Mouse (Mus musculus): ENCODE data around the gene Synj2.
A peak's percentile ranks its signal among the peaks of the same experiment; 100 is the strongest.
"Not testable (repeated sequence)": the region's sequence is repeated elsewhere in the genome, so short reads cannot be mapped to it uniquely, and the experiment has no call there.

Gene Synj2

GRCm38 (mm10) chr17:6001389-6001788 is 60.3 kb downstream of the Synj2 start:
- DNase-seq, result no peak

GRCm38 (mm10) chr17:6001836-6002235 is 60.8 kb downstream of the Synj2 start:
- DNase-seq, result no peak

- no peak for DNase-seq
These were observed 61.5 kb downstream of the Synj2 start for GRCm38 (mm10) chr17:6002563-6002962.

GRCm38 (mm10) chr17:6003661-6004060 is 62.6 kb downstream of the Synj2 start:
- no peak for DNase-seq

DNA sequence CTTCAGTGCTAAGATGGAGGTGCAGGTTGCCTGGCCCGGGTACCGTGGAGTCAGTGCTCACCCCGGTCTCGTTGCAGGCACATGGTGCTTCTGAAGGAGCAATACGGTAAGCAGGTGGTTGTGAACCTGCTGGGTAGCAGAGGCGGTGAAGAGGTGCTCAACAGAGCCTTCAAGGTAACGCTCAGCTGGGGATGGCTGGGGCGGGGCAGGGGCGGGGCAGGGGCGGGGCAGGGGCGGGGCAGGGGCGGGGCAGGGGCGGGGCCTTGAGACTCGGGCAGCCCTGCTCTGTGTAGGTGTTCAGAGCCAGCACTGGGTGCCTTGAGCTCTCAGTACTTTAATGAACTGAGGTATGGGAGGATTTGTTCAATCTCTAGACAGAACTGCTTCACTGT is 64.2 kb downstream of the Synj2 start:
- DNase-seq, result peak in 1 of 2 experiments; percentile 37

- peak; percentile 56 to 72 for DNase-seq
These were observed 64.8 kb downstream of the Synj2 start for GRCm38 (mm10) chr17:6005638-6006471.

- no peak for DNase-seq
These were observed 66.2 kb downstream of the Synj2 start for GRCm38 (mm10) chr17:6007101-6007780.

DNA sequence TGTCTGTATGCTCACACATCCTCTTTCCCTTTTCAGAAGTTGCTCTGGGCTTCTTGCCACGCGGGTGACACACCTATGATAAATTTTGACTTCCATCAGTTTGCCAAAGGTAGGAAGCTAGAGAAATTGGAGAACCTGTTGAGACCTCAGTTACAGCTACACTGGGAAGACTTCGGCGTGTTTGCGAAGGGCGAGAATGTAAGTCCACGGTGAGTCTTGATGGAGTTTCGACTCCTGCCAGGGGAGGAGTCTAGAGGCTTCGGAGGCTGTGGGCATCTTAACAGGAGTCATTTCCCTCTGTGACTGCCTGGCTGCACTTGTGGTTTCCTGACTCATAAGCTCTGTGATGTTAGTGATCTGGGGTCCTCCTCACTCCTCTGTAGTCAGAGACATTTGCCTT is 66.8 kb downstream of the Synj2 start:
- no peak for DNase-seq

DNA sequence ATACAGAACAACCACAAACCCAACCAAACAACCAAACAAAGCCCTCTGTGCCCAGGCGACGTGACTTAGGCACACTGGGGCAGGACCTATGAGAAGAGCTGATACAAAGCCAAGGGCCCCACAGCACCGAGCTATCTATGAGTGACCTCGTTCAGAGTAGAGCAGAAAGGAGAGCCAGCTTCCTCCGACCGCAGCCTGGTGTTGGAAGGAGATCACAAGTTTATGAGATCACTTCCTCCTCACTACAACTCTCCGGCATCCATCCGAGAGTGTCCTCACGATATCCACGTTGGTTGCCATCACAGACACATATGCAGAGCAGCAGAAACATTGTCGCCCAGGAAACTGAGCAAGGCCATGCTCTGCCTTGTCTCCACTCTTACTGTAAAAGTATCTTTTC is 67.5 kb downstream of the Synj2 start:
- DNase-seq, result no peak

GRCm38 (mm10) chr17:6009606-6010005 is 68.5 kb downstream of the Synj2 start:
- DNase-seq, result no peak

GRCm38 (mm10) chr17:6013079-6013478 is 72.0 kb downstream of the Synj2 start:
- DNase-seq, result no peak

DNA sequence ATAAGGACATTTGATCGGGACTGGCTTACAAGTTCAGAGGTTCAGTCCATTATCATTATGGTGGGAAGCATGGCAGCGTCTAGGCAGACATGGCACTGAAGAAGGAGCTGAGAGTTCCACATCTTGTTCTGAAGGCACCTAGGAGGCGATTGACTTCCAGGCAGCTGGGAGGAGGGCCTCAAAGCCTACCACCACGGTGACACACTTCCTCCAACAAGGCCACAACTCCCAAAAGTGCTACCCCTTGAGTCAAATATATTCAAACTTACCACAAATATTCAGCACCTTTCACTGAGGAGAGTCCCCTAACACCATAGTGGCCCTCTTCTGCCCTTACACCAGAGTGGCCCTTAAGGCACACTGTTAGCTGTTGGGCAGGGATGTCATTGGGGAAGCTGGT is 73.9 kb downstream of the Synj2 start:
- no peak for DNase-seq

DNA sequence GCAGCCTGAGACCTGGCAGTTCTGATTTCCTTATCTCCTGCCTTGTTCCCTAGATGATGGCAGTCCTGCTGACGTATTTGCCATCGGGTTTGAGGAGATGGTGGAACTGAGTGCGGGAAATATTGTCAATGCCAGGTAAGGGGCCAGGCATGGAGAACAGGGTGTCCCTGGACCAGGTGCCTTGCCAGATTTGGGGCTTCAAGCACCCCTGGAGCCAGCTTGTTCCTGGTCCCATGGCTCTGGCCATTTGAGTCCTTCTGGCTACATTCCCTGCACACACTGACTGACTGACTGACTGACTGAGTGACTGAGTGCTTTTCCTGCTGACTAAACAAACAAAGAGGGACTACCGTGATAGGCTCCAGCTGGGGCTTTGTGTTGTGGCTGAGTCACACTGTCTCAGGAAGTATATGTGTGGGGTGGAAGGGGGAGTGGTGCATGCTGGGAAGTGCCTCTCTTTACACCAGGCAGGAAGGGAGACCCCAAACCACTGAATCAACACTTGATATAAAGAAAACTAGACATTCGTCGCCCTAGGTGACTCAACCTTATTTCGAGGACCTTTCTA is 75.2 kb downstream of the Synj2 start:
- peak; percentile 43 to 59 for DNase-seq

DNA sequence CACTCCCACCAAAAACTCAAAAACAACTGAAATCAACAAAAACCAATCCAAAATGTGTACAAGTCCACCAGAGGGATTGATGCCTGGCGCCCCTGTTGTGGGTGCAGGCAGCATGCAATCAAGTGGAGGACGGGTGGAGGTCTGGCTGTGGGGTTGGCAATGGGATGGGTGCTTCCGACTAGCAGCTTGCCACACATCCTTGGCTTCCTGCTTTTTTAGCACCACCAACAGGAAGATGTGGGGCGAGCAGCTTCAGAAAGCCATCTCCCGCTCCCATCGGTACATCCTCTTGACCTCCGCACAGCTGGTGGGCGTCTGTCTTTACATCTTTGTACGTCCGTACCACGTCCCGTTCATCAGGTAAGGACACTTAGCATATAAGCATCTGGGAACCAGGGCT is 76.2 kb downstream of the Synj2 start:
- no peak for DNase-seq

DNA sequence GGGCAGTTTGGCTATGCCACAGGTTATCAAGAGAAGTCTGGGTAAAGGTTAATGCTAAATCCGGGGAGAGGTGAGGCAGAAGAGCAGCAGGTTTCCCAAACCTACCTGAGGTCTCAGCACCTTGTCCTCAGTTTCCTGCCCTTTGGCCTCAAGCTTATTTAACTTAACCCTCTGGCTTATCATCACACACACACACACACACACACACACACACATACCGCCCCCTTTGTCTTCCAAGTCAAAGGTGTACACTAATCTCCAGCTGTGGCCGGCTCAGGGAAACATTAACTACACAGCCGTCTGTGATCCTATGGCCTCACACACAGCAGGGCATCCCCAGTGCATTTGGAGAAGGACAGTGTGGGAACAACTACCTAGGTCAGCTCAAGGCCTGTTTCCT is 77.3 kb downstream of the Synj2 start:
- peak in 1 of 2 experiments; percentile 36 for DNase-seq

GRCm38 (mm10) chr17:6019776-6020175 is 78.7 kb downstream of the Synj2 start:
- DNase-seq, result peak; percentile 68 to 72

GRCm38 (mm10) chr17:6020636-6021035 is 79.6 kb downstream of the Synj2 start:
- DNase-seq, result peak in 1 of 2 experiments; percentile 44

- DNase-seq, result not testable (repeated sequence)
These were observed 80.3 kb downstream of the Synj2 start for GRCm38 (mm10) chr17:6021374-6021789.

DNA sequence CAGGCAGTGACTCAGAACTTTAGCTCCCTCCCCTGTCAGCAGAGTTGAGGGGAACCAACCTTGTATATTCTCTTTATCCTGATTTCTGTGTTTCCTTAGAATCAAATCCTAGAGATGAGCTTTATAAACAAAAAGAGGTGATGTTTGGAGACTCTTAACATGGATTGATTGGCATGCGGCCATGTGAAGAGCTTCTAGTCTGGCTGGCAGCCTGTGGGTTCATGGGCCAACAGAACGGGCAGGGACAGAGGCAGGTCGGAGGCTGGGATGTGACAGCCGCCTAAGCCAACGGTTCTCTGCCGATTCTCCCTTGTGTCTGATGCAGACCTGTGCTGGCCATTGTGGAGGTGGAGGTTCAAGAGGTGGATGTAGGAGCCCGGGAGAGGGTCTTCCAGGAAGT is 84.8 kb downstream of the Synj2 start:
- no peak for DNase-seq

- DNase-seq, result no peak
These were observed 94.6 kb downstream of the Synj2 start for GRCm38 (mm10) chr17:6035661-6036060.

- peak; percentile 22 to 51 for DNase-seq
These were observed 95.4 kb downstream of the Synj2 start for GRCm38 (mm10) chr17:6036458-6036857.

DNA sequence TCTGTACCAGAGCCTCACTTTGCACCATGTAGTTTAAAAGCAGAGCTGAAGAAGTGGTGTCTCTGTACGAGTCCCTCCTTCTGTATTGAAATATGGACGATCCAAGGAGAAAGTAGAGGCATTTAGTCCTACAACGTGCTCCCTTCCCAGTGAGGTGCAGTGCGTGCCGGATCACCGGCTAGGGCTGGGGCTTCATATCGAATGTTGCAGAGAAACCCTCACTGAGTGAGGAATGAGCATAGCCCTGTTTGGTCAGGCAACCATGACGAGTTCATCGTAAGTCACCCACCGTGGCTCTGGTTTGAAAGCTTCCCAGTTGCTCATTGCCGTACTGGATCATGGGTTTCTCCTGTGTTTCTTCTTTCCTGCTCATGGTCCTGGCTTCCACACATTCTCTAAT is 95.8 kb downstream of the Synj2 start:
- no peak for DNase-seq

DNA sequence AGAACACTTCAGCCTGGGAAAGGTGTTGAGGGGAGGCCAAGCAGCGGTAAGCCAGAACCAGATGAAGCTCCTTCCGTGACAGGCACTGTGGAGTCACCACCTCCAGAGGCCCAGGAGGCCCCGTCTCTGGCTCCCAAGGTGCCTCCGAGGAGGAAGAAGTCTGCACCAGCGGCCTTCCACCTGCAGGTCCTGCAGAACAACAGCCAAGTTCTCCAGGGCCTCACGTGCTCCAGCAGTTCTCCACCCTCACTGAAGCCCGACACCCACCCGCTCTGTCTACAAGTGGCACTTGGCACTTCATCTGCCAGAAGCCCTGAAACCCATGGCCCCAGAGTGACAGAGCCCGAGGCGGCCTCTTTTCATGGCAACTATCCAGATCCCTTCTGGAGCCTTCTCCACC is 96.4 kb downstream of the Synj2 start:
- no peak for DNase-seq

DNA sequence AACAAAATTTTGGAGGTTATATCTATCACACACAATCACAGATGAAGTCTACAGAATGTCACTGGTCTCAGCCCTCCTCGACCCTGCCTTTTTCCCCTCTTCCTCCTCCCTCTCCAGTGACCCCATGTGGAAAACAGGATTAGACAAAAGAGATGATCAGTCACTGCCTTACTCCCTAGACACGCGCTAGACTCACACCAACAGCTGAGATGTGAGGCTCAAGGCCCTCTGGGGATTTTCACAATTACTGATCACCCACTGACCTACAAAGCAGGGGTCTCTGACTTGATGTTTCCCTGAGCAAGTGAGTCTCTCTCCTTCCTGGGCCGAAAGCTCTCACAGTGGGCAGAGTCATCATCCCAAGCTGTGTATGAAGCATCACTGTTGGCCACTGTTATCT is 111.7 kb downstream of the Synj2 start:
- DNase-seq, result no peak
